Mouse (Mus musculus) cerebellum, postnatal 36 days (tissue): Measurements from ENCODE around the gene Tmem45a.

Experiments used
- DNase-seq, 2 experiments: peaks; one replicate each; pipeline ENCODE4 v3.0.0; 2021 to 2022; ENCODE audit warnings: mixed read lengths in 2 of 2

Gene Tmem45a

GRCm38 (mm10) chr16:56795481-56796139 lies 90.4 kb downstream of the Tmem45a start, which contains the start of gene Adgrg7:
TSS of gene Adgrg7 (minus strand) at chr16:56795855.
- DNase-seq: no peak

- no peak for DNase-seq
Observed at GRCm38 (mm10) chr16:56794383-56795144, 91.4 kb downstream of the Tmem45a start.

GRCm38 (mm10) chr16:56793778-56794177 lies 92.2 kb downstream of the Tmem45a start:
- no peak for DNase-seq

- DNase-seq: no peak
Observed at GRCm38 (mm10) chr16:56785943-56786342, 100.0 kb downstream of the Tmem45a start.

- peak; percentile 8 to 45 for DNase-seq
Observed at GRCm38 (mm10) chr16:56771163-56772105, 114.5 kb downstream of the Tmem45a start.
